Mouse (Mus musculus) mesoderm, embryonic 11.5 days (tissue): ENCODE results near the gene Ercc4.

Experiments used
- DNase-seq: peaks from one replicate; pipeline ENCODE4 v3.0.0-alpha.2; 2012; ENCODE audit warnings: low read depth, low spot score

Gene Ercc4

GRCm38 (mm10) chr16:13194882-13195281 lies 85.4 kb downstream of the Ercc4 start:
- no peak for DNase-seq

- no peak for DNase-seq
Observed at GRCm38 (mm10) chr16:13196626-13197025, 87.1 kb downstream of the Ercc4 start.

DNA sequence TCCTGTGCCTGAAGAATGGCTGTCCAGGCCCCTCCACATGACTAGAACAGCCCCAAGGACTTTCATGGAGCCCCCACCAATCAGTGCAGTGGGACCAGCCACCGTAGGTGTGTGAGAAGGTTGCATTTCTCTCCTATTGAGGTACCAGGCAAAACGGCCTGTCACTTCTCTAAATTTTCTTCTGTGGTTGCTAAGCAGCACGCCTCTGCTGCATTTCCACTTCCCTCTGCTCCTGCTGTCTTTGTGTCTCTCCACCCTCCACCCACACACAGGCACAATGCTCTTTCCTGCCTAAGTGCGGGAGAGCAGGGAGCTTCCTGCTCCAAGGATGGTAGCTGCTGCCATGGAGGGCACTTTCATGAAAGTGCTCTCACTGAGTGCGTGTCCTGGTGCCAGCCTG lies 87.8 kb downstream of the Ercc4 start:
- DNase-seq, result no peak

- peak; percentile 14 for DNase-seq
Observed at GRCm38 (mm10) chr16:13199204-13199603, 89.7 kb downstream of the Ercc4 start.
